Mouse (Mus musculus): ENCODE results near the gene Uri1. TPM values are rescaled to one million over a fixed set of nuclear protein-coding genes. Genes with fewer than 3 reads are reported as not detected.

The Uri1 gene
- polyA plus RNA-seq (2015; fragmentation: Nextera tagmentation; extraction: Ambion mirVana), result 38.7 and 38.8 TPM in 2 replicates

GRCm38 (mm10) chr7:38023451-38023850 lies at the start of gene Uri1:
Uri1 (minus strand) TSS chr7:38023551.
- H3K4me1 ChIP-seq, result no peaks in the 10 kb centered on the region
- H3K4me2 ChIP-seq, result no peak within 1 kb of the TSS
- no peak within 1 kb of the TSS for H3K9ac ChIP-seq (replicated peaks)
- H3K9me3 ChIP-seq (replicated peaks), result no peaks in the 10 kb centered on the region
- H3K4me3 ChIP-seq (replicated peaks), result no peak within 1 kb of the TSS
- no peaks in the 10 kb centered on the region for H3K36me3 ChIP-seq
- no peak within 1 kb of the TSS for H3K27ac ChIP-seq (replicated peaks)
- 88% methylated on average over 8 of the region's 8 CpGs for WGBS
- H3K27me3 ChIP-seq (replicated peaks), result no peaks in the 10 kb centered on the region
- ATAC-seq (ENCODE audit: low FRiP score), result no peak

GRCm38 (mm10) chr7:38071065-38071464 lies 47.7 kb upstream of the Uri1 start:
- no peak overlapping the region for H3K4me2 ChIP-seq
- H3K36me3 ChIP-seq, result no peaks in the 10 kb centered on the region
- 88% methylated on average over 5 of the region's 5 CpGs for WGBS
- H3K4me1 ChIP-seq, result peaks cover 7% of the 10 kb centered on the region
- no peak overlapping the region for H3K4me3 ChIP-seq (replicated peaks)
- ATAC-seq (ENCODE audit: low FRiP score), result no peak
- H3K9me3 ChIP-seq (replicated peaks), result no peaks in the 10 kb centered on the region
- H3K9ac ChIP-seq (replicated peaks), result no peak overlapping the region
- no peak overlapping the region for H3K27ac ChIP-seq (replicated peaks)
- H3K27me3 ChIP-seq (replicated peaks), result no peaks in the 10 kb centered on the region

- H3K27ac ChIP-seq (replicated peaks), result no peak overlapping the region
- no peaks in the 10 kb centered on the region for H3K36me3 ChIP-seq
- peaks cover 7% of the 10 kb centered on the region for H3K4me1 ChIP-seq
- H3K4me3 ChIP-seq (replicated peaks), result no peak overlapping the region
- no peak overlapping the region for H3K4me2 ChIP-seq
- no peaks in the 10 kb centered on the region for H3K9me3 ChIP-seq (replicated peaks)
- WGBS, result 65% methylated on average over 2 of the region's 2 CpGs
- no peaks in the 10 kb centered on the region for H3K27me3 ChIP-seq (replicated peaks)
- ATAC-seq (ENCODE audit: low FRiP score), result no peak
- no peak overlapping the region for H3K9ac ChIP-seq (replicated peaks)
These were observed 47.3 kb upstream of the Uri1 start for GRCm38 (mm10) chr7:38070663-38071062.

GRCm38 (mm10) chr7:38064431-38064830 lies 41.1 kb upstream of the Uri1 start:
- peaks cover 9% of the 10 kb centered on the region; the same call in 1 of the 2 replicates for H3K4me1 ChIP-seq
- 69% methylated on average over 4 of the region's 4 CpGs for WGBS
- H3K4me2 ChIP-seq, result no peak overlapping the region
- H3K9ac ChIP-seq (replicated peaks), result no peak overlapping the region
- no peak overlapping the region for H3K27ac ChIP-seq (replicated peaks)
- ATAC-seq (ENCODE audit: low FRiP score), result no peak
- no peaks in the 10 kb centered on the region for H3K36me3 ChIP-seq
- H3K4me3 ChIP-seq (replicated peaks), result no peak overlapping the region
- H3K27me3 ChIP-seq (replicated peaks), result no peaks in the 10 kb centered on the region
- H3K9me3 ChIP-seq (replicated peaks), result no peaks in the 10 kb centered on the region

GRCm38 (mm10) chr7:38061060-38061970 lies 38.0 kb upstream of the Uri1 start:
- WGBS, result 1% methylated on average over 53 of the region's 57 CpGs
- peaks cover 9% of the 10 kb centered on the region; the same call in 1 of the 2 replicates for H3K4me1 ChIP-seq
- H3K4me2 ChIP-seq, result peak overlapping the region; percentile 82
- H3K4me3 ChIP-seq (replicated peaks), result peak overlapping the region; percentile 62
- H3K27me3 ChIP-seq (replicated peaks), result no peaks in the 10 kb centered on the region
- ATAC-seq (ENCODE audit: low FRiP score), result peak; percentile 91
- H3K27ac ChIP-seq (replicated peaks), result peak overlapping the region; percentile 64
- H3K36me3 ChIP-seq, result no peaks in the 10 kb centered on the region
- peak overlapping the region; percentile 69 for H3K9ac ChIP-seq (replicated peaks)
- H3K9me3 ChIP-seq (replicated peaks), result no peaks in the 10 kb centered on the region

- Histone ChIP-seq H3K9me3 (replicated peaks) (no peaks in the 10 kb centered on the region), H3K27ac (replicated peaks) (no peak overlapping the region), H3K4me2 (no peak overlapping the region), H3K4me1 (peaks cover 9% of the 10 kb centered on the region; the same call in 1 of the 2 replicates), H3K36me3 (no peaks in the 10 kb centered on the region), H3K9ac (replicated peaks) (no peak overlapping the region), H3K4me3 (replicated peaks) (no peak overlapping the region), H3K27me3 (replicated peaks) (no peaks in the 10 kb centered on the region)
- ATAC-seq (ENCODE audit: low FRiP score), result no peak
- WGBS, result 82% methylated on average over 8 of the region's 8 CpGs
These were observed 36.4 kb upstream of the Uri1 start for GRCm38 (mm10) chr7:38059636-38060330.

GRCm38 (mm10) chr7:38059096-38059495 lies 35.7 kb upstream of the Uri1 start:
- no peaks in the 10 kb centered on the region for H3K36me3 ChIP-seq
- H3K27me3 ChIP-seq (replicated peaks), result no peaks in the 10 kb centered on the region
- 68% methylated on average over 7 of the region's 7 CpGs for WGBS
- H3K9me3 ChIP-seq (replicated peaks), result no peaks in the 10 kb centered on the region
- no peak overlapping the region for H3K4me3 ChIP-seq (replicated peaks)
- no peak overlapping the region for H3K9ac ChIP-seq (replicated peaks)
- ATAC-seq (ENCODE audit: low FRiP score), result no peak
- H3K27ac ChIP-seq (replicated peaks), result no peak overlapping the region
- peaks cover 9% of the 10 kb centered on the region; the same call in 1 of the 2 replicates for H3K4me1 ChIP-seq
- H3K4me2 ChIP-seq, result no peak overlapping the region

- no peak overlapping the region for H3K27ac ChIP-seq (replicated peaks)
- H3K9ac ChIP-seq (replicated peaks), result no peak overlapping the region
- no peaks in the 10 kb centered on the region for H3K27me3 ChIP-seq (replicated peaks)
- H3K4me2 ChIP-seq, result no peak overlapping the region
- H3K9me3 ChIP-seq (replicated peaks), result no peaks in the 10 kb centered on the region
- H3K36me3 ChIP-seq, result no peaks in the 10 kb centered on the region
- peaks cover 4% of the 10 kb centered on the region; the same call in 1 of the 2 replicates for H3K4me1 ChIP-seq
- no peak overlapping the region for H3K4me3 ChIP-seq (replicated peaks)
- ATAC-seq (ENCODE audit: low FRiP score), result no peak
- 80% methylated on average over 2 of the region's 2 CpGs for WGBS
These were observed 32.6 kb upstream of the Uri1 start for GRCm38 (mm10) chr7:38055996-38056395.

- no peaks in the 10 kb centered on the region for H3K27me3 ChIP-seq (replicated peaks)
- no peak overlapping the region for H3K4me2 ChIP-seq
- WGBS, result 83% methylated on average over 9 of the region's 9 CpGs
- H3K9ac ChIP-seq (replicated peaks), result no peak overlapping the region
- no peak for ATAC-seq (ENCODE audit: low FRiP score)
- no peaks in the 10 kb centered on the region for H3K9me3 ChIP-seq (replicated peaks)
- no peaks in the 10 kb centered on the region for H3K36me3 ChIP-seq
- no peak overlapping the region for H3K4me3 ChIP-seq (replicated peaks)
- H3K27ac ChIP-seq (replicated peaks), result no peak overlapping the region
- H3K4me1 ChIP-seq, result no peaks in the 10 kb centered on the region
These were observed 30.9 kb upstream of the Uri1 start for GRCm38 (mm10) chr7:38054246-38054645.

GRCm38 (mm10) chr7:38047229-38047628 lies 23.9 kb upstream of the Uri1 start:
- H3K27me3 ChIP-seq (replicated peaks), result no peaks in the 10 kb centered on the region
- H3K9ac ChIP-seq (replicated peaks), result no peak overlapping the region
- no peak overlapping the region for H3K4me3 ChIP-seq (replicated peaks)
- H3K4me1 ChIP-seq, result no peaks in the 10 kb centered on the region
- no peak for ATAC-seq (ENCODE audit: low FRiP score)
- H3K27ac ChIP-seq (replicated peaks), result no peak overlapping the region
- 68% methylated on average over 5 of the region's 5 CpGs for WGBS
- H3K9me3 ChIP-seq (replicated peaks), result no peaks in the 10 kb centered on the region
- H3K4me2 ChIP-seq, result no peak overlapping the region
- H3K36me3 ChIP-seq, result no peaks in the 10 kb centered on the region

- WGBS, result 91% methylated on average over 3 of the region's 3 CpGs
- H3K27ac ChIP-seq (replicated peaks), result no peak overlapping the region
- no peak overlapping the region for H3K4me2 ChIP-seq
- no peaks in the 10 kb centered on the region for H3K27me3 ChIP-seq (replicated peaks)
- ATAC-seq (ENCODE audit: low FRiP score), result no peak
- no peak overlapping the region for H3K4me3 ChIP-seq (replicated peaks)
- H3K4me1 ChIP-seq, result no peaks in the 10 kb centered on the region
- no peak overlapping the region for H3K9ac ChIP-seq (replicated peaks)
- no peaks in the 10 kb centered on the region for H3K36me3 ChIP-seq
- no peaks in the 10 kb centered on the region for H3K9me3 ChIP-seq (replicated peaks)
These were observed 17.9 kb upstream of the Uri1 start for GRCm38 (mm10) chr7:38041244-38041643.

- no peak overlapping the region for H3K4me3 ChIP-seq (replicated peaks)
These were observed 14.2 kb upstream of the Uri1 start for GRCm38 (mm10) chr7:38037586-38037985.

More at GRCm38 (mm10) chr7:38037586-38037985, 14.2 kb upstream of the Uri1 start:
- Histone ChIP-seq H3K9me3 (replicated peaks) (no peaks in the 10 kb centered on the region), H3K9ac (replicated peaks) (no peak overlapping the region), H3K27me3 (replicated peaks) (no peaks in the 10 kb centered on the region), H3K4me2 (no peak overlapping the region), H3K27ac (replicated peaks) (no peak overlapping the region), H3K36me3 (no peaks in the 10 kb centered on the region), H3K4me1 (no peaks in the 10 kb centered on the region)
- ATAC-seq (ENCODE audit: low FRiP score), result no peak
- 78% methylated on average over 5 of the region's 5 CpGs for WGBS

All from neural tube, embryonic 15.5 days (tissue).